Mouse (Mus musculus) intestine, embryonic 16.5 days (tissue): ENCODE data around the gene Dtnbp1. TPM values are rescaled to one million over a fixed set of nuclear protein-coding genes. Genes with fewer than 3 reads are reported as not detected.

Experiments
- ATAC-seq: fragments of 200-750 bp; cut with Nextera tagmentation; 2 replicates; pipeline ENCODE4 v1.8.0; 2017; ENCODE audit warnings: moderate TSS enrichment, moderate library complexity
- H3K27ac ChIP-seq: fragments of 300-500 bp; sonication (generic); 2 replicates; pipeline ENCODE4 v1.5.1; 2014; ENCODE audit warnings: mild to moderate bottlenecking, low read length
- H3K27me3 ChIP-seq: fragments of 300-500 bp; sonication (generic); replicated peaks from 2 replicates; pipeline ENCODE4 v1.6.1; 2014; ENCODE audit warnings: low read length, control low read depth, mixed read lengths; ENCODE audit not compliant: control insufficient read depth, insufficient read depth
- H3K36me3 ChIP-seq: fragments of 300-500 bp; sonication (generic); 2 replicates; pipeline ENCODE4 v1.6.1; 2014; ENCODE audit warnings: low read length, control low read depth; ENCODE audit not compliant: control insufficient read depth, insufficient read depth
- H3K4me1 ChIP-seq: fragments of 300-500 bp; sonication (generic); 2 replicates; pipeline ENCODE4 v1.6.1; 2014; ENCODE audit warnings: low read length, control low read depth, mixed read lengths; ENCODE audit not compliant: control insufficient read depth, insufficient read depth
- H3K4me2 ChIP-seq: fragments of 300-500 bp; sonication (generic); 2 replicates; pipeline ENCODE4 v1.6.1; 2014; ENCODE audit warnings: low read depth, low read length, control low read depth
- H3K4me3 ChIP-seq: fragments of 300-500 bp; sonication (generic); 2 replicates; pipeline ENCODE4 v1.5.1; 2014; ENCODE audit warnings: mild to moderate bottlenecking, low read length
- H3K9ac ChIP-seq: fragments of 300-500 bp; sonication (generic); 2 replicates; pipeline ENCODE4 v1.6.1; 2014; ENCODE audit warnings: low read depth, low read length
- H3K9me3 ChIP-seq: fragments of 300-500 bp; sonication (generic); 2 replicates; pipeline ENCODE4 v1.6.1; 2016; ENCODE audit warnings: low read length, control low read depth; ENCODE audit not compliant: control insufficient read depth
- WGBS: fragments of 180-500 bp; shearing (Covaris S2); extraction: QIAGEN DNeasy Blood & Tissue Kit; methylation state at CpG from one replicate; pipeline ENCODE4 v1.1.7; 2014; 5-methylcytosine and 5-hydroxymethylcytosine counted together
- polyA plus RNA-seq: library from polyadenylated mRNA; unstranded; fragments of >200 nt; fragmentation: Nextera tagmentation; extraction: Ambion mirVana; gene quantifications from 2 replicates; pipeline ENCODE4 v1.2.1, GENCODE M21; 2015

Dtnbp1 gene
- polyA plus RNA-seq, 1 experiment from 2014 or later = 64.9 TPM

DNA sequence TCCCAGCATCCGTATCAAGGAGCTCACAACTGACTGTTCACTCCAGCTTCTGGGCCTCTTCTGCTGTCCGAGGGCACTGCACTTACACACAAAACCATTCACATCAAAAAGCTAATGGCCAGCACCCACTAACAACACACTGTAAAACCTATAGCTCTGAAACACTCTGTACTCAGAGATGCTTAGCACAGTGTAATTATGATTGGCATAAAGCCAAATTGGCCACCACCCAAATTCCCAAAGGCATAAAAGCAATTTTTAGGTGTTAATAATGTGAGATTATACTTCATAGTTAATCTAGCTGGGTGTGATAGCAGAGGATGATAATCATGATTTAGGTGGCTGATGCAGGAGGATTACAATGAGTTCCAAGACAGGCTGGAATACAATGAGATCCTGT, 58.3 kb downstream of the Dtnbp1 start:
- H3K9me3 ChIP-seq = no peaks in the 10 kb centered on the region
- H3K27me3 ChIP-seq = no peaks in the 10 kb centered on the region
- no peaks in the 10 kb centered on the region for H3K36me3 ChIP-seq
- H3K4me2 ChIP-seq = no peak overlapping the region
- no peak for ATAC-seq
- H3K27ac ChIP-seq = no peak overlapping the region
- H3K4me1 ChIP-seq = peaks cover 8% of the 10 kb centered on the region
- WGBS = 83% methylated on average over 2 of the region's 2 CpGs
- no peak overlapping the region for H3K9ac ChIP-seq
- H3K4me3 ChIP-seq = no peak overlapping the region

DNA sequence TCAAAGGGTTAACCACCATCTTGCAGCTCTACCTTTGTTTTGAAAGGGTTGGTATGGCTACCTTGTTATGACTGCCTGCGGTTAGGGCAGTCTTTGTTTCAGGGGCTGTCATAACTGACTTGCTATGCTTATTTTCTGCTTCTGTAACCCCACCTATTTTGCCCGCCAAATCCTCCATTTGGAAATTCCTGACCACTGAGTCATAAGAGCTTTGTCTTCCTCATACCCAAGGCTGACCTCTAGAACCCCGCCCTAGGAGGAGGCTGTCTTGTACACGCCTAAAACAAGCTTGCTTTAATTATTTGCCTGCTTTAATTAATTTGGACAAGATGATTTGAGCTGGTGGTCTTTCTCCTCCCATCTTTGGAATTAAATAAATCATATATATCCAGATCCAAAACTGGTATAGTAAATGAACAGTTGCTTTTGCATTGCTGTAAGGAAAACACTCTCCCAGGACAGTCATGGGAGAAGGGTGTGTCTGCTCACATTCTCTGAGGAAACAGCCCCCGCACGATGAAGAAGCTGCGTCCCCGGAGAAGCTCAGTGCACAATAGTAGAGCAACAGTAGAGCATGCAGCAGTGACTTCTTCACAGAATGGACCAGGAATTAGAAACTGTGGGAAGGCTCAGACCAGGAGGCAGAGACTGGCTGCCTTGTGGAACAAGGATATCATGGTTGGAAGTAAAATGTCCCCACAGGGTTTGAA, 62.5 kb downstream of the Dtnbp1 start:
- Histone ChIP-seq H3K36me3 (no peaks in the 10 kb centered on the region), H3K4me3 (no peak overlapping the region), H3K9ac (no peak overlapping the region), H3K27ac (peak overlapping the region; percentile 25; the same call in 1 of the 2 replicates), H3K4me1 (peaks cover 12% of the 10 kb centered on the region), H3K27me3 (no peaks in the 10 kb centered on the region), H3K4me2 (no peak overlapping the region), H3K9me3 (no peaks in the 10 kb centered on the region)
- peak; percentile 46; the same call in 1 of the 2 replicates for ATAC-seq
- 61% methylated on average over 8 of the region's 8 CpGs for WGBS

DNA sequence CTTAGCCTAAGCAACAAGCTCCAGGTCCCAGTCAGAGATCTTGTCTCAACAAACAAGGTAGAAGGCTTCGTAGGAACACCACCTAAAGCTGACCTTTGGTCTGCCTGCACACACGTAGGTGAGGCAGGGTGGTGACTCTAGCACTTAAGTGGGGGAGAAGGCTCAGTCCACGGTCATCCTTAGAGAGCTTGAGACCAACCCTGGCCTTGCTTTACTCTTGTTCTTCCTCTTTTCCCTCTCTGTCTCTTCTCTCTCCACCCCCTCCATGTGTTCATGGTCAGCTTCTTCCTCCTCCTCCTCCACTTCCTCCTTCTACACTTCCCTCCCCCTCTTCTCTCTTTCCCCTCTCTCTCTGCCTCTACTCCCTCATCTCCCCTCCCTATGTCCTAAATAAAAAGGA, 64.3 kb downstream of the Dtnbp1 start:
- no peaks in the 10 kb centered on the region for H3K27me3 ChIP-seq
- ATAC-seq = peak; percentile 59
- 0 out of 2 replicates have a peak overlapping the region, but pooled peaks have one; percentile 21 for H3K27ac ChIP-seq
- H3K9me3 ChIP-seq = no peaks in the 10 kb centered on the region
- peaks cover 12% of the 10 kb centered on the region for H3K4me1 ChIP-seq
- H3K4me3 ChIP-seq = no peak overlapping the region
- no peak overlapping the region for H3K9ac ChIP-seq
- no peak overlapping the region for H3K4me2 ChIP-seq
- WGBS = 52% methylated on average over 3 of the region's 3 CpGs
- no peaks in the 10 kb centered on the region for H3K36me3 ChIP-seq

DNA sequence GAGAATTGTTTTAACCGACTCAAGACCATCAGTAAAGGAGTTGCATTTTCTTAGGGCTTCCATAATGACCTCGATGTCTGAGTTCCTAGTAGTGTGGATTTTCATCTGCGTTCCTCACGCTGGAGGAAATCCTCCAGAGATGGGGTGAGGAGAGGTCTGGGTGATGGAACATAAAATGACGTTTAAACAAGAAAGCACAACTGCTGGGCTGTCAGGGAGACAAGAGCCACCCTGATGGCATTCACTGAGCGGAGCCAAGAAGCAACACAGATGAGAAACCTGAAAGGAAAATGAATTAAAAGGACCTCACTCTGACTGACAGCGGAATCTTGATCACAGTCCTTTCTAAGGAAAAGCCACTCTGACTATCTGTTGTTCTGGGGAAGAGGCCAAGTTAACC, 68.4 kb downstream of the Dtnbp1 start:
- 57% methylated on average over 7 of the region's 7 CpGs for WGBS
- no peak for ATAC-seq
- Histone ChIP-seq H3K36me3 (no peaks in the 10 kb centered on the region), H3K9me3 (no peaks in the 10 kb centered on the region), H3K4me1 (peaks cover 5% of the 10 kb centered on the region; the same call in 1 of the 2 replicates), H3K9ac (no peak overlapping the region), H3K4me3 (no peak overlapping the region), H3K4me2 (no peak overlapping the region), H3K27ac (no peak overlapping the region), H3K27me3 (no peaks in the 10 kb centered on the region)

DNA sequence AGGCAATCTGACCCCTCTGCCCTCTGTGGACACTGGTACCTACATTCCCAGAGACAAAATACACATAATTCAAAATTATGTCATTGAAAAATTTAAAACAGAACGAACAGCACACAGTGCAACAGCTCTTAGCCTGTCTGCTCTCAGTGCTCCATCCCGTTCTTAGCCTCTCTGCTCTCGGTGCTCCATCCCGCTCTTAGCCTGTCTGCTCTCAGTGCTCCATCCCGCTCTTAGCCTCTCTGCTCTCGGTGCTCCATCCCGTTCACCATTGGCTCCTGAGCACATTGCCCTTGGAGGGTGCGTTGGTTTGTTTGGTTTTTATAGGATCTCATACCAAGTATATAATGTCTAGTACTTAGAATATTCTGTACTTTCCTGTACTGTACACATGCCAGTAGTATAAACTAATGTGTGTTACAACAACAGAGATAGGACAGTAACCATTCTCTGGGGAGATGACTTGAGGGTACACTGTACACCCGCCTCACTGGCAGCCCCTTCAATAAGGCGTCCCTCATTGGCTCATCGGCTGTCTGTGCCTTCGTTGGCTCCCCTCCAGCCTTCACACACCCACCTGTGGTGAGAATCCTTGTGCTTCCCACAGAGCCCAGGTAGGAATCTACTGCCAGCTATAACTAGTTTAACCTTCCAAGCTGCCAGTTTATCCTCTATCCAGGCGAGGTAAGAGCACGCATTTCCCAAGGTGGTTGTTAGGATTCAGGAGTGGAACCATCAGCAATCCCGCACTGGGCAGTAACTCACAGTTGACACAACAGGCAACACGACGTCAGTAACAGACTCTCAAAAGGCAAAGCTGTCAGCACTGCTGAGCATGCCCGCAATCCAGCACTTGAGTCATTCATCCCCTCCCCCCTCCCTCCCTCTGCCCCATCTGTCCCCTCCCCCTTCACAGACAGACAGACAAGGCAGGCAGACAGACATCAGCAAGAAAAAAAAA, 69.4 kb downstream of the Dtnbp1 start:
- no peak overlapping the region for H3K4me2 ChIP-seq
- no peak overlapping the region for H3K27ac ChIP-seq
- WGBS = 69% methylated on average over 18 of the region's 18 CpGs
- H3K4me1 ChIP-seq = peaks cover 3% of the 10 kb centered on the region; the same call in 1 of the 2 replicates
- H3K36me3 ChIP-seq = no peaks in the 10 kb centered on the region
- H3K9me3 ChIP-seq = no peaks in the 10 kb centered on the region
- ATAC-seq = no peak
- H3K9ac ChIP-seq = no peak overlapping the region
- no peaks in the 10 kb centered on the region for H3K27me3 ChIP-seq
- H3K4me3 ChIP-seq = no peak overlapping the region

DNA sequence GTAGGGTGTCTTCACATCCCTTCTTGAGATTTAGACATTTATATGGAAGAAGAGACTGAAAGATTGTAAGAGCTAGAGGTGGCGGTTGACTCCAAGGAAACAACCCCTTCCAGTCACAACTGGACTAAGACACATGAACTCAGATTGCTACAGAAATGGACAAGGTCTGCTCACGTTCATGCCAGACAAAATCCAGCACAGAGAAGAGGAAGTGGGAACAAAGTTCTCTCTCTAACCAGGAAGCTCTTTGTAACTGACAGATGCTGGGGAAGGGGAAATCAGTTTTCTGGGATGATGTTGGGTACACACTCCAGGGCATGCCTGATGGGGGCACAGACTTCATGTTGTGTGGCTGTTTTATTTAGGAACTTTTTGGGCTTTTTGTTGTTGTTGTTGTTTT, 75.6 kb downstream of the Dtnbp1 start:
- Histone ChIP-seq H3K9ac (no peak overlapping the region), H3K27me3 (no peaks in the 10 kb centered on the region), H3K36me3 (0 out of 2 replicates have a peak, but pooled peaks cover 3% of the 10 kb centered on the region), H3K4me1 (no peaks in the 10 kb centered on the region), H3K4me2 (no peak overlapping the region), H3K27ac (no peak overlapping the region), H3K9me3 (no peaks in the 10 kb centered on the region), H3K4me3 (no peak overlapping the region)
- WGBS = 78% methylated on average over 2 of the region's 2 CpGs
- ATAC-seq = no peak

DNA sequence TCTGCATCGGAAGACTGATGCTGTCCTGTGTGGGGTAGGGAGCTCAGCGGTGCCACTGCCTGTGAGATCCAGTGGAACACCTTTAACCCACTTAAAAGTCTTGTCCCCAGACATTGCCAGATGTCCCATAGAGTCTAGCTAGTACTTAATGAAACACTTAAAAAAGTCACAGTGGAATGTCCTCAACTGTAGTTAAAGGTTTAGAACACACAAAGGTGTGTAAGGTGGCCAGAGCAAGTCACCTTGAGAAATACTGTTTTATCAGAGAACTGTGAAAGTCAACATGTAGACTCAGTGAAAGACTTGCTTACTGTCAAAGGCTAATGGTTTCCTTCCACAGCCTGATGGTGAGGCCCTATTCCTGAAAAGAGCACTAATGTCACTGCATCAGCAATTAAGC, 76.8 kb downstream of the Dtnbp1 start:
- Histone ChIP-seq H3K36me3 (0 out of 2 replicates have a peak, but pooled peaks cover 6% of the 10 kb centered on the region), H3K4me2 (no peak overlapping the region), H3K4me3 (no peak overlapping the region), H3K27me3 (no peaks in the 10 kb centered on the region), H3K4me1 (no peaks in the 10 kb centered on the region), H3K9ac (no peak overlapping the region), H3K27ac (no peak overlapping the region), H3K9me3 (no peaks in the 10 kb centered on the region)
- WGBS = 98% methylated on average over 2 of the region's 2 CpGs
- ATAC-seq = no peak

DNA sequence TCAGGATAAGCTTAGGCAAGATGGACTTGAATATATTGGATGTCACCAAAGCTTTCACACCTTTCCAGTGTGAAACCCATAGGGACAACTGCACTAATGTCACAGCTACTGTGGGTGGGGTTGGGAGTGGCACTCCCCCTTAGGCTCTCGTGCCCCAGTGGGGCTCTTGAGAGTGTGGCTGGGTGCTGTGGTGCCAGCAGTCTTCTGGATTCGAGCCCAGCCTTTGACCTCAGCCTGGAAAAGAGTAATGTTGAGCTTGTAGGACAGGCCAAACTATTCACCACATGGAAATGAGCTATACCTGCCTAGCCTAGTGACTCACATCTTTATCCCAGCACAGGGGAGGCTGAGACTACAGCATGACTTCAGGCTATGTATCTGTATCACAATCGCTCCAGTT, 77.9 kb downstream of the Dtnbp1 start:
- Histone ChIP-seq H3K9me3 (no peaks in the 10 kb centered on the region), H3K9ac (no peak overlapping the region), H3K4me3 (no peak overlapping the region), H3K27ac (no peak overlapping the region), H3K4me1 (no peaks in the 10 kb centered on the region), H3K4me2 (no peak overlapping the region), H3K27me3 (no peaks in the 10 kb centered on the region), H3K36me3 (peaks cover 10% of the 10 kb centered on the region)
- no peak for ATAC-seq
- 91% methylated on average over 3 of the region's 3 CpGs for WGBS

DNA sequence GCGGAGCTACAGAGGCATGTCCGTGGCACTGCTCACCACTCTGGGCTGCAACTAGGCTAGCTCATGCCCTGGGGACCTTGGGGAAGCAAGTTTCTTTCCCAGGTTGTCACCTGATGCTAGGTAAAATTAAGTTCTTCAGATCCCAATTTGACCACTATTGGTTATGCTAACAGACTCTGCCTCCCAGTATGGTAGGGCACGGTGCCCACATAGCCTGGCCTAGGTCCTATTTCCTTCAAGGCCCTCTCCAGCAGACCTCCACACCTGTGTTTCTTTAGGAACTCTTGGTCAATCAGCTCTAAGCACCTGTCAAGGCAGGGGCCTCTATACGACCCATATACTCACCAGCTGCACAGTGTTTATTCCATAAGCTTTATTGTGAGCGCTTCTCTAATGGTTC, 80.2 kb downstream of the Dtnbp1 start:
- Histone ChIP-seq H3K27me3 (no peaks in the 10 kb centered on the region), H3K27ac (no peak overlapping the region), H3K4me3 (no peak overlapping the region), H3K4me2 (no peak overlapping the region), H3K4me1 (no peaks in the 10 kb centered on the region), H3K9ac (no peak overlapping the region), H3K9me3 (no peaks in the 10 kb centered on the region), H3K36me3 (peaks cover 11% of the 10 kb centered on the region)
- no peak for ATAC-seq
- 85% methylated on average over 5 of the region's 5 CpGs for WGBS
